Mouse (Mus musculus) layer of hippocampus, postnatal 36 days (tissue): ENCODE measurements at regions not wholly inside any gene's neighbourhood (a gene's known extent, or its start where the extent isn't known, plus 50 kb on each side); places are given as distances from the start of the nearest gene placed in this dataset.

Source experiments
- DNase-seq, 2 experiments: peaks; one replicate each; pipeline ENCODE4 v3.0.0; 2022

DNA sequence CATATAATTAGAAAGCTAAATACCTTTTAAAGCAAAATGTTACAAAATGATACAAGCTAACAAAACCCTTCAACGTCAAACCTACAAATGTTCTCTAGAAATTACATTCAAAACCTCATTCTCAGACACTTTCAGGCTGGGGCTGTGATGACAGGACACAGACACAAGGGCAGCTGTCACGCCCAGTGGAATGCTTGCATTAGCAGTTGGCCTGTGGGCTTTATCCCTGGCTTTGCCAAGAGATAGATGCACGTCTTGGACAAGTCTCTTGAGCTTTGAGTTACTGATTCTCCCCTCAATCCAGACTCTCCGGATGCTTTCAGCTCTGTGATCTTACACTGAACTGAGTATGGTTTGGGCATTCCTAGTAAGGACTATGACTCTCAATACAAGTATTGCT lies 196.1 kb upstream of the Jade1 start:
- no peak for DNase-seq

DNA sequence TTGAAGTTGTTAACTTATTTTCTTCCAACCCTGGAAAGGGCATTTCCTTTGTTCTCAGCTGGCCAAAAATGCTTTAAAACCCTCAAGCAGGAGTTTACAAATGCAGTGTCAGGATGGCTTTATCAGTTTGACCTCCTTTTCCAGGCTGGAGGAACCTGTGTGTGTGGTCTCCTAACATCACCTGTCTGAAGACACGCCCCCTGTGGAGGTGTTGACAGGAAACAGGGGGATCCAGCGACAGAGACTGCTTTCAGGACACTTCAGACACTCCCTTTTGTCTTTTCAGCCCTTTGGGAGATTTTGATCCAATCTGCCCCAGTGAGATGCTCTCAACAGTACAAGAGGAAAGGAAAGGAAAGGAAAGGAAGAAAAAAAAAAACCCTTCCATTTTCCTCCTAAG lies 202.5 kb upstream of the Jade1 start:
- no peak for DNase-seq

DNA sequence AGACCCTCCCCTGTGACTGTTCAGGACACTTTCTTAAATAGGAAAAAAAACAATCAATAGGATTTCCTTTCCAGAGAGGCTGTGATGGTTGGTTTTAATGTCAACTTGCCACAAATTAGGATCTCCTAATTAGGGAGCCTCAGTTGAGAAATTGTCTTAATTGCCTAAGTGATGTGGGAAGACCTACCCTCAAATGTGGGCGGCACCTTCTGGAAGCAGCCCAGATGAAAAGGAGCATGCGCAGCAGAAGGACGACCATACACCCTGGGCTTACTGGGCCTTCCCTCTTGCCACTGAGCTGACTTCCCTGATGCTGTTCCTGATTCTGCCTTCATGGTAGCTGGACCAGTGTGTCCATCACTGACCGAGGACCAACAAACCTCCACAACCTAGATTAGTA lies 203.7 kb upstream of the Jade1 start:
- no peak for DNase-seq

DNA sequence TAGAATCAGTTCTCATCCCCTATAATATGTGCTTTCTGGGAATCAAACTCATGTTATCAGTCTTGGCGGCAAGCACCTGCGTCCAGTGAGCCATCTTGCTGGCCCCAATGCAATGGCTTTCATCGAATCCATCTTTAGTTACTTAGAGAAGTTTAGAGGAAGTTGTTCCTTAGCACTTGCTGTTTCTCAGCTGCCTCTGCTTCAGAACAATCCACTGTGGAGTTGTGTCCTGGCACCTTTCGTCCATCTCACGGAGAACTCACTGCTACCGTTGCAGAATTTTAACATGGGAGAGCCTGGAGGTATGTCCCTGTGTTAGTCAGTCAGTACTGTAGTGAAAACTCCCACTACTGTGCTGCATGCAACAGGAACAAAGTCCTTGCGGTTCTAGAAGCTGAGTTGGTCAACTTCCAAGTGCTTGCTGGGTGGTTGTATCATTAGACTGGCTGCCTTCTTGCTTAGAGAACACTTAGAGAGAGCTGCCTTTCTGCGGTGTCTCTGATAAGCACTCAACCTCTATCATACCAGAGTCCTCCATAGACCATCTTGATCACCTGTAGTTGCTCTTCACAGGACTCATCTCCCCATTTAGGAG lies 204.3 kb upstream of the Jade1 start:
- no peak for DNase-seq

DNA sequence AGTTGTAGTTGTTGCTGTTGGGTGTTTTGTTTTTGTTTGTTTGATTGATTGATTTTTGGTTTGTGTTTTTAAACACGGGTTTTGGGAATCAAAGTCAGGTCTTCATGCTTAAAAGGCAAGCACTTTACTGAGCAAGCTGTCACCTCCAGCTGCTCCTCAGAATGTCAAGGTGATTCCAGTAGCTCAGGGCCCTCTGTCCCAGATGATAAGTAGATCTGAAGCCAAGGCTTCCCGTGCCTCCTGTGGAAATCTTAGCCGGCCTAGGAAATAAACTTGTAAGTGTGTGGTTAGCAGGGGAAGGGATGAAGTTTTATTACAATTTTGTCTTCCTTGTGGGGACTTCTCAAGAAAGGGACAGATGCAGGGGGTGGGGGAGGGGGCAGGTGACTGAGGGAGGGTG lies 205.2 kb upstream of the Jade1 start:
- DNase-seq: no peak

DNA sequence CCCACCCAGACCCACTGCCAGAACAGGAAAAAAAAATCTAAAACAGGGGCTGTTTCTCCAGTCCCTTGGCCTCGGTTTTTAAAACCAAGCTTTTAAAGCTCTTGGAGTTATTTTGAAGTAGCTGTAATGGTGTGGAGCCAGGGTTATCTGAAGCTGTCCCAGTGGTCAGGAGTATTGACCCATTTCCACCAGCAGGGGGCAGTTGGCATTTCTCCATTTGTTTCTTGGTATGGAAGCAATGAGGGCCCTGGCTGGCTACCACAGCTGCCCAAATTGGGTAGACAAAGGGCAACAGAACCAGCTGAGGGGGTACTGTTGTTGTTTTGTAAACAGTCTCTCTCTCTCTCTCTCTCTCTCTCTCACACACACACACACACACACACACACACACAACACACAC lies 206.7 kb upstream of the Jade1 start:
- no peak for DNase-seq

DNA sequence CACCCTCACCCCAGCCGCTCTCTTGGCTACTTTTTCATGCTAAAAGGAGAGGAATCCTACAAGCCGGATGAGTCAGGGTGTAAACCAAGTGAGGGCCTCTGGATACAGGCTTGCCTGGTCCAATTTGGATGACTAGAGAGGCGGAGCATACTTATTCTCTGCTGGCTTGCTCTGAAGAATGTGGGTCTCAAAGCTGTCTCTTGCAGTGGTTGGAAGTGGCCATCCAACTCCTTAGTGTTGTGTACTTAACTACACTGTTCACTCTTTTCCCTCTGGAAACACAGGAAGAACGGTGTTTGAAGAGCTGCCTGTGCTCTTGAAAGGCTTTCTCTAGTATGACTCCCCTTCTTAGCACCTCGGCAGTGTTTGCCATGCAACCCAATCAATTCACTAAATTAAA lies 208.7 kb upstream of the Jade1 start:
- DNase-seq: no peak

DNA sequence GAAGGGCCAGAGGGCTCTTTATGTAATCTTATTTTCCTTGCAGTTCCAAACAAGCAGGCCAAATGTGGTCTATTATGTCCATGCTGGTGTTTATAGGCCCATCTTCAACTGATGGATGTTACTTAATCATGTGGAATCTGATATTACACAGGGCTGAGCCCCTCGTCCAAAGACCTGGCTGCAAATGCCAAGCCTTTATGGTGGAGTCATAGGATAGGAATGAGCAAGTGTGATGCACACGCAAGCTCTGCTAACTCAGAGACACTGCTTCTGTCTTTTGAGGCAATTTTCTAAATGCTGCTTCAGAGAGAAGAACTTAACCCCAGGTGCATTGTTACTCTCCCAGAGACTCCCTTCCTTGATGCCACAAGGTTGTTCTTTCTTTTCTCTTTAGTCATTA lies 212.1 kb upstream of the Jade1 start:
- no peak for DNase-seq

DNA sequence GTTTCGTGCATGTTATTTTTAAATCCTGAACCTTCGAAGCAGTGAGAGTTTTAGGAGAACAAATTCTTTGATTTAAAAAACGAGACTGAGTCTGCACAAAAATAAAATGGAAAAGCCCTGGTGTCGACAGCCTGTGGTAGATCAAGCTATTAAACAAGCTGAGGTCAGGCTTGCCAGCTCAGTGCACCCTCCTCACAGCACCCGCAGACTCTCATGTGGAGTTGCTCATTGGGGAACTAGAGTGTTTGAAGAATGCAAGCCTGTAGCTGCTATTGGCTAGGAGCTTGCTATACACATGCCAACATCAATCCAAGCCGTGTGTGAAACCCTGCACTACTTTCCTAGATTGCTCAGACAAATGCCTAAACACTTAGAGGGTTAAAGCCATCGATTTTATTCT lies 223.1 kb upstream of the Jade1 start:
- DNase-seq: no peak

DNA sequence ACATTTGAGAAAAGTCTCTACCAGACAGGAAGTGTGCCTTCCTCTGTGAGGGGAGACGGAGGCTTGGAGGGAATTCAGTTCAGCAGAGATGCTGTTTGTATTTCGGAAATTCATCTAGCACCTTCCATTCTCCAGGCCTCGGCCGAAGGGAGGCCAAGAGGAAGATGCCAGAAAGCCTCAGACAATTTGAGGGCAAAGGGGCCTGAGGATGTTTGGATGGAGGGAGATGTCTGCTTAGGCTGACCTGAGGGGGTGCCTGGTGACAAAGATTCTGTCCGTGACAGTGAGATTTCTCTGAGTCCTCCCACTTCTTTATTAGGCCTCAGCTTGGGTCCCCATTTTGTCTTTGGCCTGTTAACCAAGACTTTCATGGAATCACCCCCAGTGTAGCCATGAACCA lies 225.2 kb upstream of the Jade1 start:
- DNase-seq: no peak

DNA sequence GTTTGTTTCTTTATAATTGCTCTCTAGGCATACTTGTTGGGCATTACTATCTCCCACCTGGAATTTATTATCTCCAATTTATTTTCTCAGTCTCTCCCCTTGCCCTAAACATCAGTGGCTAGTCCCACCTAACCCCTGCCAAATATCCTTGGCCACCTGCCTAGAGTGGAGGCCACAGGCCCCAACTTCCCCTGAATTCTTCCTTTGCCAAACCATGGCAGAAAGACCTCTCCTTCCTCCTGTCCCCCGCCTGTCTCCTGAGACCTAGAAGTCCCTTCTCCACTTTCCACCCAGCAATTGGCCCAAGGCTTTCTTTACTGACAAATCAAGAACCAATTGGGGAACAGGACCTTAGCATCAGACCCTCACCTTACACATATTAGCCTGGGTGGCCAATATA lies 226.7 kb upstream of the Jade1 start:
- DNase-seq: no peak

DNA sequence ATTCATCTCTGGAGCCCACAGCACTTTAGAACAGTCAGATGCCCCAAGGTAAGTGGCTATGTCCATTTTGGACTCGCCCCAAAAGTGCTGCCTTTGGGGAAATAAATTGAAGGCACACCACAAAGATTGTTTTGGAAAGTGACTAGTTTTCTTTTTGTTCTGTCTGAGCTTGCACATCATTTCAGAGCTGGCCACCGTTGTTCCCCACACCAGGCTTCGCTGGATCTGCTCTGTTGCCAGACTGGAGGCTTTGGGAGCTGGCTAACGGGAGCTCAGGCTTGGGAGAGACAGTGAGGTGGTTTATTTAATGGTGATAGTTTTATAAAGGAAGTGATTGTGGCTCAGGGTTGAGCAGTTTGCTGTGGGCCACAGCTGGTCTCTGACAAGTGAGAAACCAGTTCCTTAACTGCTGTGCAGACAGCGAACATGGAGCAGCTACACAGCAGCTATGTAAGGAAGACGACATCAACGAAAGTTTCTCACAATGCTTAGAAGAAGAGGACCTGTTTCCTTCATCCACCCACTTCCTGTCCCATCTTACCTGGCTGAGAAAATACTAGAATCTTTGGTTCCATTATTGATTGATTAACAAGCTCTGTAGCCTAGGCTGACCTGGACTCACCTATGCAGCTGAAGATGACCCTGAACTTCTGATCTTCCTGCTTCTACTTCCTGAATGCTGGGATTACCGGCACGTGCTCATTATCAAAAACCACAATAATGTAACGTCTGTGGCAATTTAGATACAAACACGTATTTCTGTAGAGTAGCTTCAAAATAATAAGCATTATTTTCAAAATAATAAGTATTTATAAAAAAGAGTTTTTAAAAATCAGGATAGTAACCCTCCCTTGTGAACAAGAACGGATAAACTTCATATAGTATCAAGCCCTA lies 229.1 kb upstream of the Jade1 start:
- DNase-seq: no peak

DNA sequence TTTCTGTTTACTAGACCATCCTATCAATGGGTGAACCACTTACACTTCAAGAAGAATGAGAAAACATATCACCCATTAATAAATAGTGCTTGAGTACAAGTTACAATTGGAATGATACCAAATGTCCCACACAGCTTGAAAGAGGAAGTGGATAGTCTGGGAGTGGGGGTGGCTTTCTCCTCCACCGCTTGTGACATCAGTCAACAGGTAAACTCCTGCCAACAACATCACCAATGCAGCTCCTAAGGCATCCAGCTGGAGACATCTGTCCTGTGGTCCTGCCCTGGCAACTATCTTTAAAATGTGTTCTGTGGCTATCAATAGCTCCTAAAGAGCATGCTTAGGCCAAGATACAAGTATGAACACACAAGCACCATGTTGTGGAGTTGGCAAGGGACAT lies 233.7 kb upstream of the Jade1 start:
- no peak for DNase-seq

DNA sequence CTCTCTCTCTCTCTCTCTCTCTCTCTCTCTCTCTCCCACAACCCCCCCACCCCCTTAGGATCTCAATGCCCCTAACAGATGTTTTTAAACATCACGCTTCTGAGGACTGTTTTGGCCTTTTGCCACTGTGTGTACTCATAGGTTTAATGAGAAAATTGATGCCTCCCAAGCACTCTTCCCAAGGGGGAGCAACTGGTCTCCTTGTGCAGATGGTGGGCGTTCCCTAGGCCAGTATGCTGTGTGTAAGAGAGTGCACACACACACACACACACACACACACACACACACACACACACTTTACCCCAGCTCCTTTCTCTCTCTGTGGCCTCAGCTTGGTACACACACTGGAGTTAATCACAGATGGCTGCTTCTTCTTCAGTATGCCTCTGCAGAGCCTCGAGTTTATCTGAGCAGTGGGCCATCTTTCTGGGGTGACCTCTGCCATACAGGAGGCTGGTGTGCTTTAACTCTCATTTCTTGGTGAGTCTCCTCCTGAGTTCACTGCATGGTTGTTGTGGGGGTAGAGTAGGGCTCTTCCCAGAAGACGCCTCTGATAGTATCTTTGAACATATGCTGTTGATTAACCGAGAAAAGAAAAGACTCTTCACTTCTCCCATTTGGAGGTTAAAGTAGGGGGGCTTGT lies 236.2 kb upstream of the Jade1 start:
- no peak for DNase-seq

DNA sequence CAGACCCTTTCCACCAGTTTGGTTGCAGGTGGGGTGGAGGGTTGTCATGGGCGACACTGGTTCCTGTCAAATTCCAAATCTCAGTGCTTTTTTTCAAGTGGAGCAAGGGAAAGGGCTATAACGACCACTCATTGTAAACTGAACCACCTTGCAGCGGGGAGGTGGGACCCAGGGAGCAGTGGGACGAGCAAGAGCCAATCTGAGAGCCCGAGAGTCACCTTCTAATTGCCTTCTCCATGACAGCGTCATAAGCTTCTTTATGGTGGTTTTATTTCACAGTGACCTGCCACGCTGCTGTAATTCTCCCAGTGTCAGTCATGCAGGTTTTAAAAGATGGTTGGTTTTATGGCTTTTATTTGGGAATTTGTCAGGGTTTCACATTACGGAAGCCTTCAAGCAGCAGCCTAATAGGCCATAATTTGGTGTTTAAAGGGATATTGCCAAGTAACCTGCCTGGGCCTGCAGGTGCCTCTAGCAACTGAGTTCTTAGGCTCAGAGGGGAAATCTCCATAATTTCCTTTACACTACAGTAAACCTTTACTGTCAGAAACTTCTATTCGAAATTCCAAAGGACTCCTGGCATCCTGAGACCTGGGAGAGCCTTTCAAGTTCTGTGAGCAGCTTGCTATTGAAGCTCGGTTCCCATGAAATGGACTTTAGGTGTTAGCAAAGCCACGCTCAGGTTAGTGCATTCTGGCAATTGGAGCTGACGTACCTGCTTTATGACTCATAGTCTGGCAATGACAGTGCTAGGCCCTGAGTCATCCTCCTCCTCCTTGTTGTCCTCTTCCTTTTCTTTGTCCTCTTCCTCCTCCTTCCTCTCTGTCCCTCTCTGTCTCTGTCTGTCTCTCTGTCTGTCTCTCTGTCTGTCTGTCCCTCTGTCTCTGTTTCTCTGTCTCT lies 235.6 kb upstream of the Pgrmc2 start:
- no peak for DNase-seq

DNA sequence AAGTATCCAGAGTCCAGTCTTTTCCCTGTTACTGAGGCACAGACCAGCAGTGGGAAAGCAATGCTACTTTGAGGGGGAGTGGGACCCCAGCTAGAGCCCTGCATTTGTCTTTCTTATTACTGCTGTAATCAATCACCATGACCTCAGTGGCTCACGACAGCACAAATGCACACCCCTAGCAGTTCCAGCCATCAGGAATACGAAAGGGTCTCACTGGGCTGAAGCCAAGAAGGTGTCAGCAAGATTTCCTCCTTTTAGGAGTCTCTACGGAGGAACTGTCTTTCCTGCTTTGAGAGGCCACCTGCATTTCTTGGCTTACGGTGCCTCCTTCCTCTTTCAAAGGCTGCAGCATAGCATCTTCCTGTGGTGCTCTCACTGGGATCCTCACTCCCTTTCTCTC lies 234.3 kb upstream of the Pgrmc2 start:
- no peak for DNase-seq

DNA sequence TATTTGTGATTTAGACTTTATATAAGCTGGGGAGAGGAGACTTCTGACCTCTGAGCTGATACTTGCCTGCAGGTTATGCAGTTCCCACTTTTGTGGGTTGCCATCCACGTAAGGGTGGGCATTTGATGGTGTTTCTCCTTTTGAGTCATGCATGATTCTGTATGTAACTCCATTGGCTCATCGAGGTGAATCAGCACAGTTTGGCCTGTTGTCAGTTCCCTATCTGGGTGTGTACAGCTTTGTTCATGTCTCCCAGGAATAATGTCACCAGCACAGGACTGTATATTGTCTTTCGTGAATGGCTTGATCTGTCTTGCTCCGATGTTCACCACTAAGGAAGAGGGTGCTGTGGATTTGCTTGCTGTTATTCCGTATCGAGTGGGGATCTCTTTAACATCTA lies 229.6 kb upstream of the Pgrmc2 start:
- no peak for DNase-seq

DNA sequence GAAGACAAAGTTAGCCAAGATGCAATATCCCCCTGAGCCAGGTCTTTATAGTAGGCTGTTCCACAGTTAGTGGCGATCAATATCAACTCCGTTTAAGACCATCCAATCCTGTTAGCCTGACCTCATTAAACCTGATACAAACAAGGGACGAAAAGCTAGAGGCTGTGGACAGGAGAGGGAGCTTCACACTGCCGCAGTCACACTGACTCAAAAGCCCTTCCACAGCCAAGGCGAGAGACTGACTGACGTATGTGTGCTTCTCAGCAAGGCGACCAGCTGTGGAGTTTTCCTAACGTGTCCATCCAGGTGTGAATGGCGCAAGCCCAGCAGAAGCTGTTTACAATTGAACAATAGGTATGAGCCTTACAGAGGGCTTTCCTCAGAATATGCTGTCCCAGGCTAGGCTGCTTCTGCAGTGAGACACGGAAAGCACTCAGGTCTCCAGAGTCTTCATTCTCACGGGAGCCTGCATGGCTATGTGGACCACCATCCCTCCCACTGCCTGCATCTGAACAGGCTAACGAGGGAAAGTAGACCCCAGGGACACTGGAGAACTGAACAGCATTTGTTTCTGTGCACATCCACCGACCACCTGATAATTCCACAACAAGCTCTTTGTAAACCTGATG lies 224.7 kb upstream of the Pgrmc2 start:
- DNase-seq: no peak

DNA sequence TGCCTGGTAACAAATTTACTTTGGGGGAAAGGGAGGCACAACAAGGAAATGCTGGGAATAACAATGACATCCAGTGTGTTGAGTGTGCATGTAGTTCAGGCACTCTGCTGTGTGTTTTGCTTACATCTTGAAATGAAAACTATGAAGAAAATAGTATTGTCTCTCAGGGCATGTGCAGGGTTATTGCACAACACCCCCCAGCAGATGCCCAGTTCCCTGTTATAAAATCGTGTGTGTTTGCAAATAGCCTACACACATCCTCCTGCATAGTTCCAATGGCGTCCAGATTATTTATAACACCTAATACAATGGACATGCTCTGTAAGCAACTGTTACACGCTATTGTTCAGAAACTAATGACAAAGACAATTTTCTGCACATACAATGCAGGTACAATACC lies 220.0 kb upstream of the Pgrmc2 start:
- no peak for DNase-seq

DNA sequence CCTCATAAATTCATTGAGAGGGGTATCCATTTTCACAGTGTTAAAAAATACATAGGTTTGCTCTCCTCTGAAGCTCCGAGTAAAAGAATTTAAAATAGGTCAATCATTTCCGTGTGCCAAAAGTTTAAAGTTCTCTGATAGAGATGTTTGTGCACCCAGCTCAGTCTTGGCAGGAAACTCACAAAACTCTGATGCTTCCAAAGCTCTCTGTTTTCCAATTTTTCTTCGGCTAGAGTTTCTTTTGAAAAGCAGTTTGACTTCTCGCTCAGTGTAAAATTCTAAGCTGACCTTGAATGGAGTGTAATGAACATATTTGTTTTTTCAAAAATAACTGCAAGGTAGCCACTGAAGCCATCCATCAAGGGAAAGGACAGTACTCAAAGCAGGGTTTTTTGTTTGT lies 215.9 kb upstream of the Pgrmc2 start:
- DNase-seq: no peak

DNA sequence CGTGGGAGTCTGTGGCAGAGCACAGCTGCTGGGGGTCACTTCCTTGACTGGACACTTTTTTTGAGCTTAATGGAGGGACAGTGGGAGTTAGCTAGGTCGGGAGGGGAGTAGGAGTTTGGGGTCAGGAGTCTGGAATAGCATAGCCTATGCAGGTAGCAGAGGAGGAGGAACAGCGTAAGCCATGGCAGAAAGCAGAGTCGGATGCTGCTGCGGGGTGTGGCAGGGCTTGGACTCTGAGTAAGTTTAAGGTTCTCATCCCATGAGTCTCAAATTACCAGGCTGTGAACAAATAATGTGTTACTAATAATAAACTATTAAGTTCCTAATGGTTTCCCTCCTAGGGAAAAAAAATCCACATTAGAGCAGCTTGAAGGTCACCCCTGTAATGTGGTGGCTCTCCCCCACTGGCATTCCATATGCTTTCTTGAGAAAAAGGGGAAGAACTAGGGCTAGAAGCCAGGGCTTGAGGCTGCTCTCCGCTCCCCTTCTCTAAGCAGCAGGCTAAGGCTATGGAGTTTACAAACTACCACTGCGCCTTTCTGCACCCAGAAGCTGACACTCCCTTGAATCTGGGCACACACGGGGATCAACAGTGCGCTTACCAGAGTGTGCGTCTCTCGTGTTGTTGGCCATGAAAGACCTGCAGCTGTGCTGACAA lies 213.4 kb upstream of the Pgrmc2 start:
- DNase-seq: no peak

DNA sequence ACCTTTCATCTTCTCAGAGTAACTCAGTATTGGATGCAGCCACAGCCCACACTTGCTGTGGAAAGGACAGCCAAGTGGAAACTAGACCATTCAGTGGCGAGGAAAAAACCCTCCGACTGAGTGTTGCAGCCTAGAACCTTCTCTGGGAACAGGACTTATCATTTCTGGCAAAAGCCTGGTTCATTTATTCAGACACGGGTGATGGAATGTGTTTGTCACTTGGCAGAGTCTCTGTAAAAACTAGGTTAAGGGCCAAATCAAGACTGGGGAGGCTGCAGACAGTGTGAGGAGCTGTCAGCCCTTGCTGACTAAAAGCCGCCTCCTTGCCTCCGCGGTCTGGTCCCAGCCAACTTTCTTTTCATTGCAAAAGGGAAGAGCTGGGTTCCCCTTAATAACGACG lies 212.3 kb upstream of the Pgrmc2 start:
- DNase-seq: no peak
